Mouse (Mus musculus): ENCODE data around the gene Atl3. TPM values are rescaled to one million over a fixed set of nuclear protein-coding genes. Genes with fewer than 3 reads are reported as not detected.

Atl3 gene
- polyA plus RNA-seq, 1 experiment from 2014 or later, result 6.9 TPM

- Histone ChIP-seq H3K27me3 (no peaks in the 10 kb centered on the region), H3K4me1 (replicated peaks) (0 out of 2 replicates have a peak, but pooled peaks cover 2% of the 10 kb centered on the region), H3K36me3 (no peaks in the 10 kb centered on the region), H3K4me2 (no peak overlapping the region), H3K9me3 (no peaks in the 10 kb centered on the region), H3K4me3 (no peak overlapping the region), H3K27ac (no peak overlapping the region), H3K9ac (no peak overlapping the region)
- WGBS, result 65% methylated on average over 3 of the region's 3 CpGs
- ATAC-seq (ENCODE audit: low FRiP score), result no peak
Observed at GRCm38 (mm10) chr19:7566826-7567225, 73.0 kb downstream of the Atl3 start.

- H3K4me3 ChIP-seq, result no peak overlapping the region
- H3K36me3 ChIP-seq, result no peaks in the 10 kb centered on the region
- H3K27ac ChIP-seq, result no peak overlapping the region
- no peak for ATAC-seq (ENCODE audit: low FRiP score)
- no peak overlapping the region for H3K9ac ChIP-seq
- no peaks in the 10 kb centered on the region for H3K27me3 ChIP-seq
- H3K4me2 ChIP-seq, result no peak overlapping the region
- 72% methylated on average over 3 of the region's 3 CpGs for WGBS
- no peaks in the 10 kb centered on the region for H3K9me3 ChIP-seq
- 0 out of 2 replicates have a peak, but pooled peaks cover 2% of the 10 kb centered on the region for H3K4me1 ChIP-seq (replicated peaks)
Observed at GRCm38 (mm10) chr19:7568364-7568763, 74.5 kb downstream of the Atl3 start.

GRCm38 (mm10) chr19:7569650-7570049 is 75.8 kb downstream of the Atl3 start:
- no peaks in the 10 kb centered on the region for H3K27me3 ChIP-seq
- H3K4me2 ChIP-seq, result no peak overlapping the region
- 0 out of 2 replicates have a peak, but pooled peaks cover 2% of the 10 kb centered on the region for H3K4me1 ChIP-seq (replicated peaks)
- H3K9me3 ChIP-seq, result no peaks in the 10 kb centered on the region
- H3K4me3 ChIP-seq, result no peak overlapping the region
- H3K36me3 ChIP-seq, result no peaks in the 10 kb centered on the region
- no peak for ATAC-seq (ENCODE audit: low FRiP score)
- no peak overlapping the region for H3K9ac ChIP-seq
- no peak overlapping the region for H3K27ac ChIP-seq
- 86% methylated on average over 5 of the region's 5 CpGs for WGBS

GRCm38 (mm10) chr19:7576180-7576579 is 82.3 kb downstream of the Atl3 start:
- no peak overlapping the region for H3K4me2 ChIP-seq
- no peak overlapping the region for H3K4me3 ChIP-seq
- H3K9ac ChIP-seq, result no peak overlapping the region
- no peaks in the 10 kb centered on the region for H3K9me3 ChIP-seq
- no peak overlapping the region for H3K27ac ChIP-seq
- no peaks in the 10 kb centered on the region for H3K36me3 ChIP-seq
- 100% methylated on average over 1 of the region's 1 CpGs for WGBS
- no peaks in the 10 kb centered on the region for H3K4me1 ChIP-seq (replicated peaks)
- no peak for ATAC-seq (ENCODE audit: low FRiP score)
- no peaks in the 10 kb centered on the region for H3K27me3 ChIP-seq

GRCm38 (mm10) chr19:7577710-7578109 is 83.9 kb downstream of the Atl3 start:
- no peak for ATAC-seq (ENCODE audit: low FRiP score)
- no peaks in the 10 kb centered on the region for H3K27me3 ChIP-seq
- no peak overlapping the region for H3K27ac ChIP-seq
- no peaks in the 10 kb centered on the region for H3K4me1 ChIP-seq (replicated peaks)
- no peak overlapping the region for H3K4me3 ChIP-seq
- no peak overlapping the region for H3K9ac ChIP-seq
- no peaks in the 10 kb centered on the region for H3K9me3 ChIP-seq
- WGBS, result 88% methylated on average over 3 of the region's 3 CpGs
- H3K36me3 ChIP-seq, result no peaks in the 10 kb centered on the region
- no peak overlapping the region for H3K4me2 ChIP-seq

- no peaks in the 10 kb centered on the region for H3K36me3 ChIP-seq
- 77% methylated on average over 5 of the region's 5 CpGs for WGBS
- H3K9me3 ChIP-seq, result no peaks in the 10 kb centered on the region
- no peak overlapping the region for H3K27ac ChIP-seq
- no peak overlapping the region for H3K9ac ChIP-seq
- no peaks in the 10 kb centered on the region for H3K27me3 ChIP-seq
- H3K4me1 ChIP-seq (replicated peaks), result 0 out of 2 replicates have a peak, but pooled peaks cover 4% of the 10 kb centered on the region
- no peak for ATAC-seq (ENCODE audit: low FRiP score)
- H3K4me3 ChIP-seq, result no peak overlapping the region
- H3K4me2 ChIP-seq, result no peak overlapping the region
Observed at GRCm38 (mm10) chr19:7581042-7581441, 87.2 kb downstream of the Atl3 start.

GRCm38 (mm10) chr19:7583101-7583500 is 89.3 kb downstream of the Atl3 start:
- ATAC-seq (ENCODE audit: low FRiP score), result no peak
- Histone ChIP-seq H3K4me1 (replicated peaks) (0 out of 2 replicates have a peak, but pooled peaks cover 4% of the 10 kb centered on the region), H3K4me2 (no peak overlapping the region), H3K4me3 (no peak overlapping the region), H3K36me3 (no peaks in the 10 kb centered on the region), H3K9me3 (no peaks in the 10 kb centered on the region), H3K27ac (no peak overlapping the region), H3K9ac (no peak overlapping the region), H3K27me3 (no peaks in the 10 kb centered on the region)
- WGBS, result 57% methylated on average over 7 of the region's 7 CpGs

- Histone ChIP-seq H3K4me2 (no peak overlapping the region), H3K9me3 (no peaks in the 10 kb centered on the region), H3K4me1 (replicated peaks) (0 out of 2 replicates have a peak, but pooled peaks cover 4% of the 10 kb centered on the region), H3K9ac (no peak overlapping the region), H3K4me3 (no peak overlapping the region), H3K36me3 (no peaks in the 10 kb centered on the region), H3K27ac (no peak overlapping the region), H3K27me3 (no peaks in the 10 kb centered on the region)
- 81% methylated on average over 3 of the region's 3 CpGs for WGBS
- no peak for ATAC-seq (ENCODE audit: low FRiP score)
Observed at GRCm38 (mm10) chr19:7583599-7583998, 89.8 kb downstream of the Atl3 start.

GRCm38 (mm10) chr19:7585279-7585678 is 91.4 kb downstream of the Atl3 start:
- Histone ChIP-seq H3K27ac (no peak overlapping the region), H3K36me3 (no peaks in the 10 kb centered on the region), H3K4me2 (no peak overlapping the region), H3K4me3 (no peak overlapping the region), H3K27me3 (no peaks in the 10 kb centered on the region), H3K9me3 (no peaks in the 10 kb centered on the region), H3K9ac (no peak overlapping the region), H3K4me1 (replicated peaks) (0 out of 2 replicates have a peak, but pooled peaks cover 4% of the 10 kb centered on the region)
- 86% methylated on average over 8 of the region's 8 CpGs for WGBS
- ATAC-seq (ENCODE audit: low FRiP score), result no peak

- ATAC-seq (ENCODE audit: low FRiP score), result no peak
- Histone ChIP-seq H3K4me2 (no peak overlapping the region), H3K27me3 (no peaks in the 10 kb centered on the region), H3K9me3 (no peaks in the 10 kb centered on the region), H3K36me3 (no peaks in the 10 kb centered on the region), H3K27ac (no peak overlapping the region), H3K4me1 (replicated peaks) (0 out of 2 replicates have a peak, but pooled peaks cover 4% of the 10 kb centered on the region), H3K4me3 (no peak overlapping the region), H3K9ac (no peak overlapping the region)
- 96% methylated on average over 6 of the region's 6 CpGs for WGBS
Observed at GRCm38 (mm10) chr19:7585764-7586163, 91.9 kb downstream of the Atl3 start.

Other genes with a start within 250 kb of the Atl3 start
- 30.2 and 32.0 TPM in 2 replicates for gene Rcor2, start 226.7 kb upstream of the Atl3 start, polyA plus RNA-seq (2015; fragmentation: Nextera tagmentation; extraction: Ambion mirVana)
- 40.9 and 42.5 TPM in 2 replicates for gene Mark2, start 152.2 kb upstream of the Atl3 start, polyA plus RNA-seq (2015; fragmentation: Nextera tagmentation; extraction: Ambion mirVana)
- gene Spindoc, start 111.0 kb upstream of the Atl3 start, polyA plus RNA-seq (2015; fragmentation: Nextera tagmentation; extraction: Ambion mirVana), result 34.0 and 42.7 TPM in 2 replicates
- gene 2700081O15Rik, start 76.4 kb upstream of the Atl3 start, polyA plus RNA-seq (2015; fragmentation: Nextera tagmentation; extraction: Ambion mirVana), result 17.7 and 18.0 TPM in 2 replicates
- 513 and 532 TPM in 2 replicates for gene Rtn3, start 10.8 kb upstream of the Atl3 start, polyA plus RNA-seq (2015; fragmentation: Nextera tagmentation; extraction: Ambion mirVana)
- gene Pla2g16, start 63.4 kb downstream of the Atl3 start, polyA plus RNA-seq (2015; fragmentation: Nextera tagmentation; extraction: Ambion mirVana), result 2.9 and 5.4 TPM in 2 replicates
- 0.08 and 0.17 TPM in 2 replicates for gene Lgals12, start 113.2 kb downstream of the Atl3 start, polyA plus RNA-seq (2015; fragmentation: Nextera tagmentation; extraction: Ambion mirVana)
- gene Hrasls5, start 118.5 kb downstream of the Atl3 start, polyA plus RNA-seq (2015; fragmentation: Nextera tagmentation; extraction: Ambion mirVana), result not detected in 2 replicates
- 0.16 and 0.19 TPM in 2 replicates for gene Slc22a19, start 217.3 kb downstream of the Atl3 start, polyA plus RNA-seq (2015; fragmentation: Nextera tagmentation; extraction: Ambion mirVana)